Mouse (Mus musculus) CD8-positive naive resting alpha-beta T cell, adult 2 months (primary cell): ENCODE results near the gene Fbxo17.

Source experiments
- DNase-seq, 2 experiments: peaks; one replicate each; pipeline ENCODE4 v3.0.0; 2022; ENCODE audit warnings: low read depth in 2 of 2, low spot score in 2 of 2

Gene Fbxo17

DNA sequence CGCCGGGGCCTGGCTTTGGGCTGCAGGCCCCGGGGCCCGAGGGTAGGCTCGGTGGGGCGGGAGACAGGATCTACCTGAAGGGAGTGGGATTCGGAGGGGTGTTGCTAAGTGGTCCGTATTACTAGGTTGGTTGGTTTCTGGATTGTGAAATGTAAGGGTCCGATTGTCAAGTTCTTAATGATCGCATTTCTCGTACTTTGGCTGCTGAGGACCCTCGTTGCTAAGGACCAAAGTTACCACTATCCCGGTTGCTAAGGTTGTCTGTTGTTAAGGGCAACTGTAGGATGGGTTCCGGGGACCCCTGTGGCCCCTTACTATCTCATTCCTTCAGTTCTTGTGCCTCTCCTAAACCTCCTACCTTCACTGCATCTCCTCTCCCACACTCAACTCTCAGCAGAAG is 50.3 kb downstream of the Fbxo17 start:
- DNase-seq: no peak

DNA sequence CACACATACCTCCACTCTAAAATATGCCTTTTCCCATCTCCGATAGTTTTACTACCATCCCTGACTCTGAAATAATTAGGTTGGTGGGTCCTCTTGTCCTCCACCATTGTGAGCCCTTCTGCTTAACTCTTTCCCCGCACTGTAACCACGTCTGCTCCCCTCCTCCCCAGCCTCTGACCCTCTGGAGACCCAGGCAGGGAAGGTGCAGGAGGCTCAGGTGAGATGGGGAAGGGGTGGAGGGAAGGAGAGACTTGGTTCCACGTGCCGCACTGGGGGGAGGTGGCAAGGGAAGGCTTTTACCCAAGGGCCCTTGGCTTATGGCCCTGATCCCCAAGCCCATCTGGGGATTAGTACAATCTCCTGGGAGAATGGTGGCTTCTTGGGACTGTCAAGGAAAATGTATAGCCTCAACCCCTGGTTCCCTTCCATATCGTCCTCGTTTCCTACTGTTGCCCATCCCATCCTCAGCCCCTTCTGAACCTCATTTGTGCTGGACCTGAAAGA is 50.9 kb downstream of the Fbxo17 start, which contains the start of gene Nfkbib:
Gene Nfkbib (minus strand): TSS at position 51 of the 504 bp plus-strand sequence.
- DNase-seq: no peak

DNA sequence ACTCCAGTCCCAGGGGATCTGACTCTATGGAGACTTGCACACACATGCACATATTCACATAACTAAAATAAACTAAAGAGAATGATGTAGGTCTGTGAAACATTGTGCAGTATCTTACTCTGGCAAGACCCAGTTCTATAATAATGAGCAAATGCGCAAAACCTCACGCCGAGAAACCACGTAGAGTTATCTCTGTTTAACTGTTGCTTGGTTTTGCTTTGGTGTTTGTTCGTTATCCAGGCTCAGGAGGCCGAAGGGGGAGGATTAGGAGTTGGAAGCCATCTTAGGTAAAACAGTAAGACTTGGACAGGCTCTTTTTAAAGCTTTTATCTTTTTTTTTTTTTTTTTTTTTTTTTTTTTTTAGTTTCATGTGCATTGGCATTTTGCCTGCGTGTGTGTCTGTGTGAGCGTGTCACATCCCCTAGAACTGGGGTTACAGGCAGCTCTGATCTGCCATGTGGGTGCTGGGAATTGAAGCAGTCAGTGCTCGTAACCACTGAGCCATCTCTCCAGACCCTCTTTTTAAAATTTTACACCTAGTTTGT is 52.9 kb downstream of the Fbxo17 start:
- no peak for DNase-seq

DNA sequence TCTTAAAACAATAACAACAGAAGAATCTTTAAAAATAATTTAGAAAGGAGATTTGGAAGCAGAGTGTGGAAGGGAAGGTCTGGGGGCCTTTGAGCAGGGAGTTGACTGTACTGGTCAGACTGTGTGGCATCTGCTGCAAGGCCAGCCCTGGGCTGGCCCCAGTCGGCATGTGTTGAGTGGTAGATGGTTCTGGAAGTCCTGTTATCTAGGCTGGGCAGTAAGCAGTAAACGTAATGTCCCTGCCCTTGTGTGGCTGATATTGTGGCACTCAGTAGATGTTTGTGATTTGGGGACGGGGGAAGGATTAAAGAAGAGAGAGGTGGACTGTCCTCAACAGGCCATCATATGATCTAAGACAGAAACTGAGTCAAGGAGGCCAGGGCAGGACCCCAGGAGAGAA is 53.7 kb downstream of the Fbxo17 start:
- no peak for DNase-seq

DNA sequence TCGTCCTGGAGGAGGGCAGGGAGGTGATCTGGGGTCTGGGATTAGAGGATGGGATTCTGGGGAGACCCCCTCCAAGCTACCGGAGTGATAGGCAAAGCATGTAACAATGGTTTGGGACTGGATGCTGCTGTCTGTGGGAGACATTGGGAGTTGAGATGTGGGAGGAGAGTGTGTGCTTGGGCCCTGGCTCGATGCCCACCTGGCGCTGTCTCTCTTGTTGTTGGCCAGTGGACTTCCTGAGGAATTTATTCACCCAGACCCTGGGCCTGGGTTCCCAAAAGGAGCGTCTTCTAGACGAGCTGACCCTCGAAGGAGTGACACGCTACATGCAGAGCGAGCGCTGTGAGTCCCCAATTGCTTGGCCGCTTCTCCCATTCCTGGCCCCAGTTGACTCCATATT is 55.3 kb downstream of the Fbxo17 start:
- DNase-seq: no peak

DNA sequence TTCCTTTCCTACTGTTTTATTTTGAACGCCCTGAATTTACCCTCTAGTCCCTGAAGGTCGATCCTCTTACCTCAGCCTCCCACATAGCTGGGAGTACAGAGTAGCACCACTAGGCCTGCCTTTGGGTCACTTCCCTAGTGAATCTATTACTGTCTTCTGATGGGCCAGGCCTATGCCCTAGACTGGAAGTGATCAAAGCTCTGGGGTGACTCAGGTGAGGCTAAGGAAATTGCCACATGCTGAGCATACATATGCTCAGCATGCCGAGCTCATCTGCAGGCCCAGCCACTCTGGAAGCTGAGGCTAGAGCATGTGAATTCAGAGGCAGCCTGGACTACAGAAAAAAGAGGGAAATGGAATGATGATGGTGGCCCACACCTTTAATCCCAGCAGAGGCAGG is 56.6 kb downstream of the Fbxo17 start:
- no peak for DNase-seq

DNA sequence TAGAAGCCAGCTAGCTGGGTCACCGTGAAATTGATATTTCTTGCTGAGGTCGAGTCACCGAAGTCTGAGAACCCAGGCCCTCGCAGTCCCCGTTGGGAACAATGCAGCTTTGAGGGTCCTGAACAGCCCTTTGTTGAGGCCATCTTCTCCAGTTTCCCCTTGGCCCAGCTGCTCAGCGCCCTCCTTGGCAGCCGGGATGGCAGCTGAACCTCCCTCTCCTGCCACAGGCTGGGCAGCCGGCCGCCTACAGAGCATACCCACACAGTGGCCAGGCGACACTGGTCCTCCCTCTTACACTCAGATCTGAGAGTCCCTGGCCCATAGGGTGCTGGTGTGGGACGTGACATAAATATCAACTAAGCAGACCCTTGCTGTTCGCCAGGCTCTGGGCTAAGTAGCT is 57.6 kb downstream of the Fbxo17 start:
- no peak for DNase-seq

DNA sequence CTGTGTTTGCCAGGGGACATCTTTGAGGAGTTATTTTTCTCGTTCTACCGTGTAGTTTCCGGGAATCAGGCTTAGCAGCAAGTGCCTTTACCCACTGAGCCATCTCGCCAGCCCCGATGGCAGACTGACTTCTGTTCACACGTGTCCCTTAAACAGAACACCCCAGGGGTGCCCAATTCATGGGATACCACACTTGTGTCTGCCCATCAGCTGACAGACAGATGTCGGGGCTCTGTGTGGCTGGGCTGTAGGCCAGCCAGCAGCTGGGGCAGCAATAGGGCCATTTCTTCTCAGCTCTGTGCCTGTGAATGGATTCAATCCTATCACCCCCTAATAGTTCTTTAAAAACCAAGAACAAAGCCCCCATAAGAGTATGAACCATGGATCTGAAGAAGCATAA is 58.5 kb downstream of the Fbxo17 start:
- DNase-seq: no peak

DNA sequence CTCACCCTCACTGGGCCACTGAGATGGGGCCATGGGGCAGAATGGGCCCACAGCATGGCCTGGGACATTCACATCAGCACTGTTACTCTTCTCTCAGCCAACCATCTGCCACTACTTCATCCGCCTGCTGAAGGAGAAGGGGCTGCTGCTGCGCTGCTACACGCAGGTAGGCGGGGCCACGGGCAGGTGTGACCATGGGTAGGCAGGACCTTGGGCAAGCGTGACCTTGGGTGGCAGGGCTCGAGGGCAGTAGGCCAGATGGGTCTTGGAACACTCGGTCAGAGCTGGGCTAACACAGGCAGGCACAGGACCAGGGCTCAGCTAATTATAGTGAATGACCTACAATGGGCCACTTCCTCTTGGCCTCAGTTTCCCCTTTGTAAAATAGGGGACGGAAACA is 62.2 kb downstream of the Fbxo17 start:
- DNase-seq: no peak

DNA sequence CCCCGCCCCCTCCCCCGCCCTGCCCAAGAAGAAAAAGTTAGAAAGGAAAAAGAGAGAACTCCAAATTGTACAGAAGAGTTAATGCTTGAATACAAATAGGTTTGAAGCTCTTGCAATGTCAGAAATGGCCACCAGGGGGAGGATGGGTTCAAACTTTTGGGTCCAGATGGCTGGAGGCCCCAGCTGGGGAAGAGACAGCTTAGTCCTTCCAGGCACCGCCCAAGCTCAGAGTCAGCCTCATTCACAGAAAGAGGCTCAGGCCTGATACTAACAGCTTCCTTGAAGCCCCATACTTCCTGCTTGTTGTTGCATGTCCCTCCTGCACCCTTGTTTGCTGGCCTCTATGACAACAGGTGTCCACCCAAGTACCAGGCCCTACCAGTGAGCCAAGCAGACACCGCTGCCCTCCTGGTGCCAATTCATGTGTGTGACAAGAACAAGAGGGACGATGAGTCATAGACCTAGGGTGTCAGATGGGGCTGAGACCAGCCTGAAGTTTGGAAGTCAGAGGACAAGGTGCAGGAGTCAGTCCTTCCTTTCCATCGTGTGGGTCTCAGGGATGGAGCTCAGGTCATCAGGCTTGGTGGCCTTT is 63.6 kb downstream of the Fbxo17 start:
- peak; percentile 85 to 91 for DNase-seq

DNA sequence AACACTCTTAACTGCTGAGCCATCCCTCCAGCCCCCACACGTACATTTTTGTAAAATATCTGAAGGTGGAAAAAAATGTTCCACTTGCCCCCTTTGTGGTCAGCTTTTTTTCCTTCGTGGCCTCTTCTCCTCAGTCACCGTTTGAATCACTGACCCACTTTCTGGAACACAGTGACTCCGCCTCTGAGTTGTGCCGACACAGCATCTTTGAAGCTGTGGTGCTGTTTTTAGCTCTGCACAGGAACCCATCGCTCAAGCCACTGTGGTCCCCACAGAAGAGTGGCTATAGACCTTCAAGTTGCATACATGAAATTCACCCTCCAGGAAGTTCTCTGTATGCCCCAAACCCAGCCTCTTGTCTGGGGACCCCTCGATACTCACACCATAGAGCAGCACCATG is 64.3 kb downstream of the Fbxo17 start:
- DNase-seq: no peak

DNA sequence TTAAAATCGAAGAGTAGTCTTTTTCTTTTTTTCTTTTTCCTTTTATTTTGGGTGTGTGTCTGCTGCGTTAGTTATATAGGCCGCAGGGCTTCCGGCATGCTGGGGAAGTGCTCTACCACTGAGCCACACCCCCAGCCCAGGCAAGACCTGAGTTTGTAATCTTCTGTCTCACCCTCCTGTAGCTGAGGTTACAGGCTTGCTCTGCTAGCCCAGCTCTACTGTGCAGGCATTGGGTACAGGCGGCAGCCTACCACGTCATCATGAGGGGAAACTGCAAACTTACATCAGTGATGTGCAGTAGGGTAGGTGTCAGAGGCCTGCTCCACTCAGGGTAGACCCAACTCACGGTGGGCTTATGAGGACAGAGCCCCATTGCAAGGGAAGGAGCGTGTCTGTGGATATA is 64.7 kb downstream of the Fbxo17 start:
- DNase-seq: peak; percentile 69 to 74

DNA sequence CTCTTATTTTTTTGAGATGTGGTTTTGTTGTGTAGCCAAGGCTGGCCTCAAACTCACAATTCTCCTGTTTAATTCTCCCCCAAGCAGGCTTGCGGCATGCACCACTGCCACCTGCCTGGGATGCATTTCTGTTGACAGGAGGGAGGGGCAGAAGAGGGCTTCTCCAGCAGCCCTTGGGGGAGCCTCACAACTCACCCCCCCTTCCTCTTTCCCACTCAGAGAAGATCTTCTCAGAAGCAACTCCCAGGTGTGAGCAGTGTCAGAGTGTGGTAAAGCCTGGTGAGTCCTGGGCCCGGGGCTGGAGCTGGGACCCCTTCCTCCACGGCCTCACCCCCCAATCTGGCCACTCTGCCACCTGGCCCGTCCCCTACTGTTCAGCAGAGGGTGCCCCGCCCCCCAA is 68.6 kb downstream of the Fbxo17 start:
- DNase-seq: no peak
